Mouse (Mus musculus) cerebellum, adult 2 months (tissue): ENCODE results near the gene Nrp1.

Source experiments
- CTCF ChIP-seq: fragments of 200-500 bp; IDR thresholded peaks from 2 replicates; pipeline ENCODE4 v1.5.1; 2011; ENCODE audit warnings: low read depth, mild to moderate bottlenecking, control low read depth, low read length, moderate library complexity, borderline replicate concordance; ENCODE audit not compliant: insufficient read depth
- POLR2A ChIP-seq: fragments of 200-500 bp; IDR thresholded peaks from 2 replicates; pipeline ENCODE4 v1.6.1; 2011; ENCODE audit warnings: low read length, control low read depth, borderline replicate concordance; ENCODE audit not compliant: insufficient read depth

DNA sequence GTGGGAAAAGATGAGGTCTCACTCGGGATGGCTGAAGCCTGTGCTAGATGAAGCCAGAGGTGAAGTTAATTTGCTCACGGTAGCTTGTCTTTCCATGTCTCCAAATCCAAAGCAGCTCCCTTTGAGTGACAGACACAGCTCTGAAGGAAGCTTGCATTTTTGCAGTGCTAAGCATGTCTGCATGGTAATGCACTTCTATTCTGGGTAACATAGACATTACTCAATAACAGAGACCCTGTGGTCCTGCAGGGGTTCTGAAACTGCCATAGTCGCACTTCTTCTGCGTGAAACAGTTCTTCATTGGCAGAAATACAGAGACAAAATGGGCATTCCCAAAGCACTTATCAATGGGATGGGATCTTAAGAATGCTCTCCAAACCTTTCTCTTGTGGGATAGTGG, 77.3 kb downstream of the Nrp1 start:
- TF ChIP-seq POLR2A (no peak), CTCF (no peak)
